Mouse (Mus musculus) thymus, adult 2 months (tissue): ENCODE data around the gene Sptbn1.

Experiments used
- CTCF ChIP-seq: fragments of 200-500 bp; IDR thresholded peaks from 2 replicates; pipeline ENCODE4 v1.5.1; 2012; ENCODE audit warnings: mild to moderate bottlenecking, control low read depth, low read length, moderate library complexity, borderline replicate concordance; ENCODE audit not compliant: control insufficient read depth, poor library complexity, insufficient read depth; ENCODE audit errors: extremely low read depth
- POLR2A ChIP-seq: fragments of 200-500 bp; IDR thresholded peaks from 2 replicates; pipeline ENCODE4 v1.6.1; 2012; ENCODE audit warnings: mild to moderate bottlenecking, low read length, control low read depth, moderate library complexity; ENCODE audit not compliant: control insufficient read depth, poor library complexity, insufficient read depth; ENCODE audit errors: extremely low read depth

DNA sequence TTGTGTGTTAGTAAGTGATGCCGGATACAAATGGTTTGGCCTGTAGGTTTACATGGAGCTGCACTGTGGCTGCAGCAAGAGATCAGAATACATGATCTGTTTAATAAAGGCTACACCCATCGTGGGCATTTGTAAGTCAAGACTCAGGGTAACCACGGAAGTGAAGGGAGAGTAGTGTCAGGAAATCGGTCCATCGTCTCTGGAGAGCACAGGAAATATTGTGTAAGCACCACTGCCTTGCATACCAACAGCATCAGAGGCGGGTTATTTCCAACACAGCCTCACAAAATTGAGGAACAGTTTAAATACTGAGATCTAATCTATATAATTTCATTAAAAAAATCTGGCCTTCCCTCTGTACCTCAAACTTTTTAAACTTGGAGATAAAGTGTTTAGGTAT, 168.1 kb downstream of the Sptbn1 start:
- TF ChIP-seq POLR2A (no peak), CTCF (no peak)
